Mouse (Mus musculus) liver, adult 2 months (tissue): ENCODE data around the gene Pdp2. TPM values are rescaled to one million over a fixed set of nuclear protein-coding genes. Genes with fewer than 3 reads are reported as not detected.
"Not testable (repeated sequence)": the region's sequence is repeated elsewhere in the genome, so short reads cannot be mapped to it uniquely, and the experiment has no call there.

Experiments
- DNase-seq: peaks from one replicate; pipeline ENCODE4 v3.0.0-alpha.2; 2011; ENCODE audit warnings: low read depth, low spot score; ENCODE audit errors: extremely low read depth
- H3K27ac ChIP-seq: fragments of 200-500 bp; replicated peaks from 2 replicates; pipeline ENCODE4 v1.5.1; 2012; ENCODE audit warnings: low read depth, mild to moderate bottlenecking, control low read depth, inconsistent platforms, low read length; ENCODE audit not compliant: insufficient read depth
- H3K27me3 ChIP-seq: fragments of 200-500 bp; 2 replicates; pipeline ENCODE4 v1.6.1; 2012; ENCODE audit warnings: mild to moderate bottlenecking, moderate library complexity, low read length, inconsistent platforms; ENCODE audit not compliant: control insufficient read depth, insufficient read depth
- H3K36me3 ChIP-seq: fragments of 200-500 bp; 2 replicates; pipeline ENCODE4 v1.6.1; 2012; ENCODE audit warnings: low read length, inconsistent platforms; ENCODE audit not compliant: control insufficient read depth, insufficient read depth
- H3K4me1 ChIP-seq: fragments of 200-500 bp; 2 replicates; pipeline ENCODE4 v1.6.1; 2011; ENCODE audit warnings: low read length; ENCODE audit not compliant: control insufficient read depth, insufficient read depth
- H3K4me3 ChIP-seq: fragments of 200-500 bp; 2 replicates; pipeline ENCODE4 v1.5.1; 2011; ENCODE audit warnings: low read depth, mild to moderate bottlenecking, control low read depth, low read length, moderate library complexity; ENCODE audit not compliant: insufficient read depth
- H3K79me2 ChIP-seq: fragments of 200-500 bp; 2 replicates; pipeline ENCODE4 v1.6.1; 2012; ENCODE audit warnings: inconsistent platforms, mild to moderate bottlenecking, low read length, moderate library complexity; ENCODE audit not compliant: control insufficient read depth, insufficient read depth
- H3K9ac ChIP-seq: fragments of 200-500 bp; 2 replicates; pipeline ENCODE4 v1.6.1; 2012; ENCODE audit warnings: low read depth, mild to moderate bottlenecking, control low read depth, inconsistent platforms, low read length
- CTCF ChIP-seq: fragments of 200-500 bp; IDR thresholded peaks from 2 replicates; pipeline ENCODE4 v1.5.1; 2011; ENCODE audit warnings: low read depth, low read length, control low read depth
- POLR2A ChIP-seq: fragments of 200-500 bp; IDR thresholded peaks from 2 replicates; pipeline ENCODE4 v1.6.1; 2011; ENCODE audit warnings: low read length, control low read depth; ENCODE audit not compliant: insufficient read depth; ENCODE audit errors: extremely low read depth
- WGBS: fragments of 180-500 bp; shearing (Covaris S2); methylation state at CpG from one replicate; pipeline ENCODE4 v1.1.7; 2018; 5-methylcytosine and 5-hydroxymethylcytosine counted together
- polyA plus RNA-seq: library from polyadenylated mRNA; depleted of rRNA; stranded (reverse); fragments of >200 nt; gene quantifications from 2 replicates; pipeline ENCODE4 v1.2.3, GENCODE M21; 2012
- total RNA-seq: library from RNA; depleted of rRNA; stranded (reverse); fragments of >200 nt; gene quantifications from 2 replicates; pipeline ENCODE4 v1.2.3, GENCODE M21; 2014

Pdp2 gene
- total and polyA plus RNA-seq, 2 experiments = 9.6 to 20.0 TPM

DNA sequence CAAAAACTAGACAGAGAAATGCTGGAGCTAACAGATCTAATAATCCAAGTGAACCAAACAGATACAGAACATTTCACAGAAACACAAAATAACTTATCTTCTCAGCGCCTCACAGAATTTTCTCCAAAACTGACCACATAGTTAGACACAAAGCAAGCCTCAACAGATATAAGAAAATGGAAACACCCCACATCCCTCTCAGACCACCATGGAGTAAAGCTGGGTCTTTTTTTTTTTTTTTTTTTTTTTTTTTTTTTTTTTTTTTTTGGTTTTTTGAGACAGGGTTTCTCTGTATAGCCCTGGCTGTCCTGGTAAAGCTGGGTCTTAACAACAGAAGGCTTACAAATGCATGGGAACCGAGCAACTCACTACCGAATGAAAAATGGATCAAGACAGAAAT lies 14.4 kb upstream of the Pdp2 start:
- H3K79me2 ChIP-seq = no peaks in the 10 kb centered on the region
- DNase-seq = no peak
- H3K9ac ChIP-seq = no peak overlapping the region
- no peaks in the 10 kb centered on the region for H3K4me1 ChIP-seq
- no peaks in the 10 kb centered on the region for H3K36me3 ChIP-seq
- H3K4me3 ChIP-seq = no peak overlapping the region
- H3K27me3 ChIP-seq = no peaks in the 10 kb centered on the region
- TF ChIP-seq POLR2A (no peak), CTCF (no peak)
- no peak overlapping the region for H3K27ac ChIP-seq
- 95% methylated on average over 3 of the region's 3 CpGs for WGBS

DNA sequence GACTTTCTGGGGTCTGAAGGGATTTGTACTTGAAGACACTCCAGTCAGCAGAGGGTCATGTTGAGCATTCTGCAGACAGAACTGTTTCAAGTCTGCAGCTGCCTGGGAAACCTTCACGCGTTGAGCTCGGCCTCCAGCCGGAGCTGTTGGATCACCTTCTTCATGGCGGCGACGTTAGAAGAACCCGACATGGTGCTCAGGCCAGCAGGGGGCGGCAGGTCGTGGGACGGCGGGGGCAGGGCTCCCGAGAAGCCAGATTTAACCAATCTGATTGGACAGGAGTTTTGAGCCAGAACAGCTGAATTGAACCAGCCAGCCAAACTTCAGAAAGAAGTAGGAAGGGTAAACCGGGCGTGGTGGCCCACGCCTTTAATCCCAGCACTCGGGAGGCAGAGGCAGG lies 13.6 kb upstream of the Pdp2 start:
- not testable (repeated sequence) for H3K27ac ChIP-seq, H3K9ac ChIP-seq, H3K36me3 ChIP-seq, H3K27me3 ChIP-seq, H3K79me2 ChIP-seq, H3K4me1 ChIP-seq, H3K4me3 ChIP-seq
- 81% methylated on average over 17 of the region's 17 CpGs for WGBS
- peak; percentile 12 for DNase-seq

DNA sequence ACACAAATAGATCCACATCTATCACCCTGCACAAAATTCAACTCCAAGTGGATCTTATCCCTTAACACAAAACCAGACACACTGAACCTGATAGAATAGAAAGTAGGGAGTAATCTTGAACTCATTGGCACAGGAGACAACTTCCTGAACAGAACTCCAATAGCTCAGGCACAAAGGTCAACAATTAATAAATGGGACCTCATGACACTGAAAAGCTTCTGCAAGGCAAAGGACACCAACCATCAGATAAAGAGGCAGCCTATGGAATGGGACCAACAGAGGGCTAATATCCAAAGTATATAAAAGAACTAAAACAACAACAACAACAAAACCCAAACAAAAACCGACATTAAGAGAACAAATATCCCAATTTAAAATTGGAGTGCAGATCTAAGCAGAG lies 6.7 kb upstream of the Pdp2 start:
- Histone ChIP-seq H3K79me2 (no peaks in the 10 kb centered on the region), H3K27ac (no peak overlapping the region), H3K36me3 (no peaks in the 10 kb centered on the region), H3K4me3 (no peak overlapping the region), H3K9ac (no peak overlapping the region), H3K27me3 (no peaks in the 10 kb centered on the region), H3K4me1 (peaks cover 2% of the 10 kb centered on the region; the same call in 1 of the 2 replicates)
- WGBS = 26% methylated on average over 1 of the region's 1 CpGs
- no peak for TF ChIP-seq POLR2A
- TF ChIP-seq CTCF = no peak
- peak; percentile 79 for DNase-seq

DNA sequence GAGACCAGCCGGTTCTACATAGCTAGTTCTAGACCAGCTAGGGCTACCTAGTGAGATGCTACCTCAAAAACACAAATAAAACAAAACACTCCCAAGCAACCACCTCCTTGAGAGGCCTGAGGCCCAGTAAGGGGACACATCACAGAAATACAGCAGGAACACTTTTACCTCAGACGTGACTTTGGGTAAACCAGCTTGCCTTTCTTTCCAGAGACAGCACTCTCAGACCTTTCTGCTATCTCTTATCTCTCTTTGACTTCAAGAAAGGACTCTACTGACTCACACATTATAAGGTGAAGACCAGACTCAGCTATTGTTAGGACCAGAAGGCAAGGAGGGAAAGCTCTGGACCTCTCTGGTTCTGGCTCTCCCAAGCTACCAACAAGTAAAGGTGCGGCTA lies 967 bp upstream of the Pdp2 start:
- WGBS = 95% methylated on average over 3 of the region's 3 CpGs
- H3K4me3 ChIP-seq = no peak overlapping the region
- H3K9ac ChIP-seq = no peak overlapping the region
- no peaks in the 10 kb centered on the region for H3K27me3 ChIP-seq
- TF ChIP-seq POLR2A (no peak), CTCF (no peak)
- no peak for DNase-seq
- peaks cover 17% of the 10 kb centered on the region for H3K36me3 ChIP-seq
- H3K4me1 ChIP-seq = peaks cover 22% of the 10 kb centered on the region
- H3K79me2 ChIP-seq = peaks cover 20% of the 10 kb centered on the region
- peak overlapping the region; percentile 86; the same call in 1 of the 2 replicates for H3K27ac ChIP-seq

DNA sequence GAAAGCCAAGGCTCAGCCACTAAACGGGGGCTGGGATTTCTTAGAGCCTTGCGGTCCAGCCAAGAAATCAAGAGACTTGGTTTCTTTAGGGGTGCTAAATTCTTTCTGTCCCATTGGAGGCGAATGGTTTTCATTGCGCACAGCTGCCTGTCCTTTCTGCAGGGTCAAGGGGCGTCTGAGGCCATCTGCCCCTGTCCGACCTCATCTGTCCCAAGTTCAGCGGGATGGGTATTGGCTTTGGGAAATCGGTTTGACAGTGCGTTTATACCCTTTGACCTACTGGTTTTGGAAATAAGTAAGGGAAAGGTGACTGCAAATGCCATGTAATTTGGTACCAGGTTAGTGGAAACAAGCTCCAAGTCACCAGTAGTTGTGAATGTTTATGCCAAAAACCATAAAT lies 605 bp downstream of the Pdp2 start:
- H3K4me1 ChIP-seq = peaks cover 34% of the 10 kb centered on the region
- no peaks in the 10 kb centered on the region for H3K27me3 ChIP-seq
- peak overlapping the region; percentile 86 for H3K9ac ChIP-seq
- peaks cover 27% of the 10 kb centered on the region for H3K79me2 ChIP-seq
- DNase-seq = peak; percentile 98
- peak overlapping the region; percentile 76 for H3K4me3 ChIP-seq
- TF ChIP-seq POLR2A (no peak), CTCF (no peak)
- 1% methylated on average over 9 of the region's 9 CpGs for WGBS
- H3K27ac ChIP-seq = peak overlapping the region; percentile 92
- H3K36me3 ChIP-seq = peaks cover 23% of the 10 kb centered on the region

DNA sequence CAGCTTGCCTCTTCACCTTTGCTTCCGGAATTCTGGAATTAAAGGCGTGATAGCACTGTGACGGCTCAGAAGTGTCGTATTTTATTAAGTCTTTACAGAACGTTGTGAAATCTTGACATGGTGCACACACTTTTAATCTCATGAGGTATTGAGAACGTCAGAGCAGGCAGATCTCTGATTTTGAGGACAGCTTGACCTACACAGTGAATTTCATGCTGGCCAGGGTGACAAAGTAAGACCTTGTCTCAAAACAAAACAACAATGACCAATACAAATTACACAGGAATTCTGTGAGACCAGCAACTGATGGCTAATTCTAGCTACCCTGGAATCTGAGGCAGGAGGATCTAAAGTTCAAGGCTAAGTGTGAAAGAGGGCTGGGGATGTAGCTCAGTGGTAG lies 1.3 kb downstream of the Pdp2 start:
- H3K27me3 ChIP-seq = no peaks in the 10 kb centered on the region
- peak overlapping the region; percentile 75 for H3K9ac ChIP-seq
- H3K4me3 ChIP-seq = peak overlapping the region; percentile 76
- peaks cover 27% of the 10 kb centered on the region for H3K79me2 ChIP-seq
- 18% methylated on average over 6 of the region's 6 CpGs for WGBS
- peaks cover 37% of the 10 kb centered on the region for H3K4me1 ChIP-seq
- no peak for TF ChIP-seq POLR2A
- peaks cover 25% of the 10 kb centered on the region for H3K36me3 ChIP-seq
- peak overlapping the region; percentile 97 for H3K27ac ChIP-seq
- peak; percentile 57 for DNase-seq
